Mouse (Mus musculus): ENCODE measurements around the gene Rbm46.

The Rbm46 gene

GRCm38 (mm10) chr3:82876372-82876739, at the start of gene Rbm46:
Gene Rbm46, minus strand, starts transcription at chr3:82876483.
- DNase-seq, result peak; percentile 82

GRCm38 (mm10) chr3:82915632-82916031, 39.3 kb upstream of the Rbm46 start:
- DNase-seq, result no peak

DNA sequence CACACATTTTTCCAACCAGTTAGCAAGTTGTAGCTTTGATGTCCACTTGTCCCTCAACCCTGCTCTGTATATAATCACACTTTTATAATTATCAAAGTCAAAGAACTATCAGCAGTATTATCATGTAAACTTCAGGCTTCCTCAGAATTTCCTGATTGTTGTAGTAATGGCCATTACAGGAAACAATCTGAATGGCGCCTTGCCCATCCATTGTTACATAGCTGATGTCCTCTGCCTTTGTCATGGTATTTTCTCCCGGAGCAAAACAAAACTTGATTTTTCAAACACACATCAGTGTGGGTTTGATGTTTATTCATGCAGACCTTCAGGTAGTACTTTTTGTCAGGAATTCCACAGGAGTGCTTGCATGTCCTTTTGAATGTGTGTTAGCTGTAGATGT, 32.4 kb upstream of the Rbm46 start:
- no peak for DNase-seq

DNA sequence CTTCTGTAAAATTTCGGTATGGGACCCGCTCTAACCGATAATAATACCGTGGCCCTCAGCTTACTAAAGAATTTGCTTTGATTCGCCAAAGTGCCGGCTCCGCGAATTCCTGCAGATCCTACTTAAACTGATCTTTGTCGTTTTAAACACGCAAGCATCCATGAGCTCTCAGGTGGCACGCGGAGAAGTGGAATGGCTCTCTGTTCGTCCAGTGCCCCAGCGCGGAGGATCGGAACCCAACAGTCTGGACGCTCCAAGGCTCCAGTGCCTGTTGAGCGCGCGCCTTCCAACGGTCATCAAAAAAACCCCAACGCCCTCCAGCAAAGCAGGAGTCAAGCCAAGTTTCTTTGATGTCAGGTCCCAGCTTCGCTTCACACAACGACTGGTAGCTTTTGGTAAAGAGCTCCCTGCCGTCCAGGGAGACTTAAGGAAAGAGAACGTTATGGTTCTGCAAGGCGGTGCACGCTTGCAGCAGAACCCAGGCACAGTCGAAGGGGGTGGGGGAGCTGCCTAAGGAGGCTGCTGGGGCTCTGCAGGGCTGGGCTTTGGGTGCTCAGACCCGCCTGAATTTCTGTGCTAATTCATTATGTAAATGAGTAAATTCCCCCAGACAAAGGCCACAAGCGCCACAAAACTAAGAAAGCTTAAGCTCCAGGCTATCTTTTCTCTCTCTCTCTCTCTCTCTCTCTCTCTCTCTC, 28.1 kb upstream of the Rbm46 start:
- peak; percentile 6 for DNase-seq

DNA sequence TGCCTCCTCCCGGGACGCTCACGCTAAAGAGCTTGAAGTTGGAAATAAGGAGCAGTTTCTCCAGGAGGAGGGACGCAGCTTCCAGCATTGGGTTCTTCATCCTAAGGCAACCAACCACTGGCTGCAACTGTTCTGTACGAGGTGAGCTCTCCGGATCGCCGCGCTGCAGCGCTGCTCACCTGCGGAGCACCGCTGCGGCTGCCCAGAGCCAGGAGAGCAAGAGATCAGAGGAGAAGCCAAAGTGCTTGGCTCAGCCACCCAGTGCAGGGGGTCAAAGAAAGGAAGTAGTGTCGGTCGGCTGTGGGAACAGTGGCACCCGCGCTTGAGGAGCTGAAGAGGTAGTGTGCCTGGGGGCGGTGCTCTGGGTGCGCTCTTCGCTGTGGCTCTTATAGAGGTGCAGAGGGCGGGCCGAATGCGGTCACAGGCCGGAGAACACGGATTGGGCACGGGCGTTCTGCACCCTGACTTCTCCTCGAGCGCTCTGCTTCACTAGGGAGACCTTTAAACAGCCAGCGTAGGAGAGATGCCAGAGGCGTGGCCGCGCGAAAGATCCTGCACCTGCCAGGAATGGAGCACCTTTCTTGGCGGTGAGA, 27.4 kb upstream of the Rbm46 start, which contains the start of gene Lrat:
Lrat (minus strand) TSS at position 361 of the 593 bp plus-strand sequence.
- peak; percentile 2 for DNase-seq

DNA sequence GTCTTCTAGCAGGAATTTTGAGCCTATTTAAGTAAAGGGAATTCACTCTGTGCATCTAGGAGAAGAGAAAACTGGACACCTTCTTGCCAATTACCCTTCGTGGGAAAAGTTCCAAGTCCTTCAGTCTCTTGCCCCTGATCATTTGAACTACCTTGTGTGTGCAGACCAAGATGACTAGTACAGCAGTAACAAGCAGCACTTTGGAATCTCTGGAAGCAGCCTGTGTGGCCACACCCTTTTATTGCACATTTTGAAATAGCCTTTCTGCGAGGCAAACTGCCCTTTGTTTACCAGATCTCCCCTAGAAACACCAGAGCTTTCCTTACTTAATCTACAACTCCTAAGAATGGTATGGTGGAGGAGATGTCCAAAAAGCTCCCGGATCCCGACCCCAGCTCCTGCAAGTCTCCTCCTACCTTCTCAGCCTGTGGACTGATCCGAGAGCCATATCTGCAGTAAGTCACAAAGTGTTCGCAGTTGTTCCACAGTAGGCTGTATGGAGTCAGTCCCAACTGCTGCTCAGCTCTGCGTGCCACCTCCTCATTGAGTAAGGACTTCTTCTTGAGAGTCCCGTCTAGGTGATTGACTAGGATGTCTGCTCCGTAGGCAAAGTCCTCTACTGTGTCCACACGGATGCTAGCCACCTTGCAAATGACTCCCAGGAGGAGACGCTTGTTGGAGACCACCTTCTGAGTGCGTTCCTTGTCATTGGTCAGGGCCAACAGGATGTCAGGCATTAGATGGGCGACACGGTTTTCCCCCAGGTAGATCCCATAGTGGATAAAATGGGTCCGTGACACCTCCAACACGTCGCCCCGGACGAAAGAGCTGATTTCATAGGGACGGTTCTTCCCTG, 26.7 kb upstream of the Rbm46 start:
- no peak for DNase-seq

GRCm38 (mm10) chr3:82888842-82889241, 12.6 kb upstream of the Rbm46 start:
- no peak for DNase-seq

- no peak for DNase-seq
Observed at GRCm38 (mm10) chr3:82877258-82877657, 975 bp upstream of the Rbm46 start.

GRCm38 (mm10) chr3:82875671-82876371, 462 bp downstream of the Rbm46 start:
- DNase-seq, result no peak

- DNase-seq, result peak; percentile 55
Observed at GRCm38 (mm10) chr3:82857414-82858077, 18.7 kb downstream of the Rbm46 start.

DNA sequence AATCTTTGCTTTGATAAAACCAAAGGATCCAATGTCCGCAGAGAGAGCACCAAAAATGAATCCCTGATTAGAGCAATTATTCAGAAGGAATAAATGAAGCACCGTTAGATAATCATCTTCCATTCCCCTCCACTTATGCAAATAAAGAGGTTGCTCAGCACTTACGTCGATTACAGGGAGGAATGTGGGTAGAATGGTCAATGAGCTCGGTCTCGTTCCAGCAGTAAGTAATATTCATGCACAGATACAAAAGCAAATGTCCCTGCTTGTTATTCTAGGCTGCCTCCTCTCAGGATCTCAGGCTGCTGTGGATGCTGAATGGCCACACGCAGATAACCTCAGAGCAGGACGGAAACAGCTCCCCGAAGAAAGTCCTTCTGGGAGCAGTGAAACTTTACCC, 51.1 kb downstream of the Rbm46 start:
- DNase-seq, result no peak

DNA sequence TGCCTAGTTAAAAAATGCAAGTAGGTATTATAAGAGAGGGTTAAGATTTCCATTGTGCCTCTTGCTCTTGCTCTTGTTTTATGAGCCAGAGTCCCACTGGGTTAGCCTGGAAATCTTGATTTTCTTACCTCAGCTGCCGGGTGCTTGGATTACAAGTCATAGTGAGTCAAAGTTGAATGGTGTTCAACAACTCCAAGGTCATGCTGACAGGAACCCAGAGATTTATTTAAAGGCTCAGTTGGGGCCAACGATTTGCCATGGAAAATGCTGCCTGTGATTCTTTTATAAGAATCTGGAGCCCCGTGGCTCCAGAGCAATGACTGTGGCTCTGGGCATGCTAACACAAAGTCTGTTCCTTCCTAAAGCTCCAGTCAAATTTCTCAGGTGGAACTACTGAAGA, 64.4 kb downstream of the Rbm46 start:
- DNase-seq, result no peak

DNA sequence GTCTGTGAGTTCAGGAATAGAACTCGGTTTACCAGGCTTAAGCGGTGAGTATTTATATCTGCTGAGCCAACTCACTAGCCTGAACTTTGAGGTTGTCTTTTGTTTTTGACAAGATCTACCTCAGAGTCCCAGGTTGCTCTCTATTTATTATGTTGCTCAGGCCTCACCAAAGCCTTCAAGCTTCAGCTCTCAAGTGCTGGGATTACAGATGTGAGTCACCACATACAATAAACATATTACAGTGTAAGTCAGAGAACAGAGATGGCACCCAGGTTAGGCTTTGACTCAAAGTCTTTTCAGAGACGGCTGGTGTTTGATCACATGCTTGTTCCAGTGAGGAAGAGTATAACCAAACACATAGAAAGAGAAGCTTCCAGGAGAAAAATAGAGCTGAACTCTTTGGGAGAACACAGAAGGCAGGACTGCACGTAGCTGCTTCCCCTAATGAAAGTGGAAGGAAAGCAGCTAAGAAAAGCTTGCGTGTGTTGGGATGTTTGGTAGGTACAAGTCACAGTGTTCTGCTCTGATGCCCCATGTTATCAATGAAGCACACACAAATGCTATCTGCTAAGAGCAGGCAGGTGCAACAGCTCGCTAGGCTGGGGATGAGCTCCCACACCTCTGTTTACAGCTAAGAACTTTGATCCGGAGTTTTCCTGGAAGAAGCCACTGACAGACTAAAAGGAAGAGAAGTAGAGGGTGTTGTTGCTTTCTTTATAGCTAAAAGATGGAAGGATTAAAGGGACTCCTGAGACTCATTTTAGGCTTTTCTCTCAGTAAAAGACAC, 65.8 kb downstream of the Rbm46 start:
- no peak for DNase-seq

GRCm38 (mm10) chr3:82809769-82810168, 66.5 kb downstream of the Rbm46 start:
- DNase-seq, result no peak

DNA sequence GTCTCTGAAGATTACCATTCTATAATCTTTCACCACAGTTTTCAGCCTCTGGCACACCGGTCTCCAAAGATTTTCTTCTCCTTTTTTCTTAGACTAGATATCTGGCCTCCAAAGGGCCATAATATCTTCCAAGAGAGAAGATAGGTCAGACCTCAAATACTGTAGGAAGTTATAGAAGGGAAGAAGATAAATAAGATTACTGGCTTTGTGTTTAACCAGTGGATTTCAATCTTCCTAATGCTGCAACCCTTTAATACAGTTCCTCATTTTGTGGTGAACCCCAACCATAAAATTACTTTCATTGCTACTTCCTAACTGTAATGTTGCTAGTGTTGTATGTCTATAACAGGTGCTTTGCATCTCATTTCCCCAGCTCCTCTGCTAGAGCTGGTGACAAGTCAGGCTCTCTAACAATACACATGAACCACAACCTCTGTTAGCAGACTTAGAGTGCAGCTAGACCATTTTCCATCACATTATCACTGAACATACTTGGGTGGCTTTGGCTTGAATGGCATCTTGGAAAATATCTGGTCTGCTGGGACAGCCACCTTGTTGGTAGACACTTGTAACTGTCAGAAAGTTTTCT, 67.9 kb downstream of the Rbm46 start:
- DNase-seq, result no peak

GRCm38 (mm10) chr3:82805291-82805690, 71.0 kb downstream of the Rbm46 start:
- no peak for DNase-seq

DNA sequence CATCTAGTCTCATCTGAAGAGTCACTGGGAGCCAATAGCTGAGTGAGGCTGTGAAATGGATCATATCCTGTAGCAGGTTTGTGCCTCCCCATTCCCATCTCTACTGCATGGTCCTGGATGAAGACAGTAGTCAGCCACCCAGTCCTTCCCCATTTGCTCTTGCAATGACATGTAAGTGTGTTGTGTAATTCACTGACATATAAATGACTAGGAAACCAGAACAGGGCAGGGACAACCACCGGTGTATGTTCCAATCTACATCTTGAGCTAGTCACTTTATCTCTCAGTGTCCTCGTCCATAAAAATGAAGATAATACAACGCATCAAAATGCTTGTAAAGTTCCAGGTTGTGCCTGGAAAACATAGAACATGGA, 75.8 kb downstream of the Rbm46 start:
- DNase-seq, result no peak

DNA sequence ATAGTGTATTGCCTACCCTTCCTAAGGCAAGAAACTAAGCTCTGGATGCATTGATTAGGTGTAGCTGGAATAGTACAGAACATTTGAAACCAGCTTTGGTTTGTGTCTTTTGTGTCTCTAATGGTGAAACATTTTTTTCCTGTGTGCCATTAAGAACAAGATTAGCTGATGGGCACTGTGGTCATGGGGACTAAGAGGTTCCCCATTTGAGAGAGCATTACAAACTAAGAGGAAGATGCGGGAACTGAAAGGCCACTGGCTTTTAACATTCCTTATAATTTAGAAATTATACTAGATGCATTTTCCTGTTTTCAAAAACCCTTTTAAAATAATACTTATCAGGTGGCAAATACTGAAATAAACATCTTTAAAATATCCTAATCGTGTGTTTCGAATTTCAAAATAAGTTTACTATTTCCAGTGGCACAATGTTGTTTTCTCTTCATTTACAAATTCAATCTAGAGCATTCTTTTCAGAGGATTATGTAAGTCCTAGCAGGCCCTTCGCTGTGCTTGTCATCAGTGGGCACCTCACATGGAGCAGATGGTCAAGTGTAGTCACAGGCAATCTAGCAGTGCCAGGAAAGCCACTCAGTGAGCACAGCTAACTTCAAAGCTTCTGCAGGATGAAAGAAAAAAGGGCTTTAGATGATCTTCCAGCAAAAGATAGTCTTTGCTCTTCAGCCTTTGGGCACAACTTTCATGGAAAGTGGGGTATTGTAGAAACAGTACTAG, 76.4 kb downstream of the Rbm46 start:
- DNase-seq, result no peak

- no peak for DNase-seq
Observed at GRCm38 (mm10) chr3:82793656-82794055, 82.6 kb downstream of the Rbm46 start.

- no peak for DNase-seq
Observed at GRCm38 (mm10) chr3:82791663-82792062, 84.6 kb downstream of the Rbm46 start.

Data from right cerebral cortex, postnatal 4 days (tissue).